Mouse (Mus musculus) frontal cortex, postnatal 25 days (tissue): ENCODE measurements at regions not wholly inside any gene's neighbourhood (a gene's known extent, or its start where the extent isn't known, plus 50 kb on each side); places are given as distances from the start of the nearest gene placed in this dataset.

ENCODE experiments used
- DNase-seq, 2 experiments: peaks; one replicate each; pipeline ENCODE4 v3.0.0; 2022; ENCODE audit warnings: low spot score in 2 of 2

- DNase-seq, result no peak
Measured at GRCm38 (mm10) chr1:89288921-89289320, 165.7 kb upstream of the Agap1 start.

DNA sequence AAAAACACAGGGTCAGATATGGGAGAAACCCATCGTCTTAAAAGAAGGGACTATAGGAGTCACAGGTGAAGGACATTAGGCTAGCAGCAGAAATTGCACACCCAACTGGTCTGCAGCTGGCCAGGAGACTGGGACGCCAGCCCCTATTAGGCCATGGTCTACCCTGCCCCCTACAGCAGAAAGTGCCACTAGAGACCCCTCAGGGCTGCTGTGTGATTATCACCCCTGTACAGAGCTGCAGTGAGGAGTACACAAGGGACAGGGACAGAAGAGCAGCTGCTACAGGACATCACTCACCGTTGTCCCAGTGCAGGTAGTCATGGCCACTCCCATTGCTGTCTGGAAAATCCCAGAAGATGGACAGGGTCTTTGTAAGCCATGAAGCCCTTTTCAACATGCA, 157.9 kb upstream of the Agap1 start:
- DNase-seq, result no peak

DNA sequence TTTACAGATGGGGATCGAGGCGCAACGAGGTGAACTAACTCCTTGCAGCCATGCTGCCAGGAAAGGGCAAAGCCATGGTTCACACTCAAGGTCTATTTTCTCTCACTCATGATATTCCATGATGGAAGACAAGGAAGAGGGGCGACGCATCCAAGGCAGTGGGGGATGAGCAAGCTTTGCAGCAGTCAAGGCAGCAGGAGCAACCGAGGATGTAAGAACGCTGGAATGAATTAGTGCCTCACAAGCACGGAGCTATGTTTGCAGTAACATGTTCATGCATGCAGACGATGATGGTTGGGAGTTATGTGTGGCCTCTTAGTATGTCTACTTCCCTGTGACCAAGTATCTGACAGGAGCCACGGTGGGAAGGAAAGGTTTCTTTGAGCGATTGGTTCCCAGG, 156.8 kb upstream of the Agap1 start:
- DNase-seq, result no peak

- DNase-seq, result no peak
Measured at GRCm38 (mm10) chr1:89301151-89301550, 153.5 kb upstream of the Agap1 start.

- peak; percentile 18 to 24 for DNase-seq
Measured at GRCm38 (mm10) chr1:89302368-89302951, 152.1 kb upstream of the Agap1 start.

GRCm38 (mm10) chr1:89305171-89305570, 149.4 kb upstream of the Agap1 start:
- DNase-seq, result no peak

DNA sequence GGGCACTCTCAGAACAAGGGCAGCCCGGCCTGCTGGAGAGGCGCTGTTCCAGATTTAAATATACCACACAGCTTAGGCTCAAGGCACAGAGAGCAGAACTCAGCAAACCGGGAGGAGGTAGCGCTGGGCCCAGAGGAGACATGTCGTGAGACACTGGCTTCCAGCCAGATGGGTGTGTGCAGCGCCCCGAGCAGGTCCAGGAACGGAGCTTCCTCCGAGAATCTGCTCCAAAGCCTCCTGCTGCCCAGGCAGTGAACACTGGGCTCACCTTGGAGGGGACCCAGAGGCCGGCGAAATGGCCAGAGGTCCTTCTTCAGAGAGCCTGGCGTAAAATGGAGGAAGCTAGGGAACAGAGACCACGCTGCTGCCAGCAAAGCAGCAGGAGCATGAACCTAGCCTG, 145.8 kb upstream of the Agap1 start:
- no peak for DNase-seq

GRCm38 (mm10) chr1:89313064-89313463, 141.5 kb upstream of the Agap1 start:
- DNase-seq, result no peak

- DNase-seq, result no peak
Measured at GRCm38 (mm10) chr1:89317897-89318296, 136.7 kb upstream of the Agap1 start.

DNA sequence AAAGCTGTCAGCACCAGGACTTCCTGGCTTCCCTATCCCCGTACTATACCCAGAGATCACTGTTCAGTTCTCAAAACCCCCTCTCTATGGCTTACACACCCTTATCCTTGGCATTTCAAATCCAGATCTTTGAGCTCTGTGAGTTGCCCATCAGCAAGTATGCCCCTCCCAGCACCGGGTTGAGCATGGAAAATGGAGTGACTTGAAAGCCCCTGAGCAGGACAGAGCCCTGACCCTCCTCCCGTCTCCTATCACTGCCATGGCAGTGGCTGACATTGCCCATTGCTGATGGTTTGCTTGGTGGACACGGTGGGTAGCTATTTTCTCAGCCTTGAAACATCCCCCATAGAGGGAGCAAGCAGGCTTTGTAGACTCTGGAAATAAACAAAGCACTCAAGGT, 135.9 kb upstream of the Agap1 start:
- DNase-seq, result no peak

- no peak for DNase-seq
Measured at GRCm38 (mm10) chr1:89322621-89323020, 132.0 kb upstream of the Agap1 start.

DNA sequence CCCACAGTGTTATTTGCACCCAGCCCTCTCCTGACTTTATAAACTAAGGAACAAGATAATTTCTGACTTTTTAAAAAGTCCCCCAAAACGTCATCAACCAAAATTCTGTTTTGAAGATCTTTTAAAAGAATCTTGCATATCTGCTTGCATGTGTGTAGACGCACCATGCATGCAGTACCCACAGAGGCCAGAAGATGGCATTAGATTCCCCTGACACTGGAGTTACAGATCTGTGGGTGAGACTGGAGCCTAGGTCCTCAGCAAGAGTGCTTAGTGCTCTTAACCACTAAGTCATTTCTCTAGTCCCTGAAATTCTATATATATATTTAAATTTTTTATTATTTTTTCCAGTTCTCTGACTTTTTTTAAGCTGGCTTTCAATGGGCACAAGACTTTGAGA, 131.5 kb upstream of the Agap1 start:
- no peak for DNase-seq

- DNase-seq, result no peak
Measured at GRCm38 (mm10) chr1:89331352-89331751, 123.3 kb upstream of the Agap1 start.

DNA sequence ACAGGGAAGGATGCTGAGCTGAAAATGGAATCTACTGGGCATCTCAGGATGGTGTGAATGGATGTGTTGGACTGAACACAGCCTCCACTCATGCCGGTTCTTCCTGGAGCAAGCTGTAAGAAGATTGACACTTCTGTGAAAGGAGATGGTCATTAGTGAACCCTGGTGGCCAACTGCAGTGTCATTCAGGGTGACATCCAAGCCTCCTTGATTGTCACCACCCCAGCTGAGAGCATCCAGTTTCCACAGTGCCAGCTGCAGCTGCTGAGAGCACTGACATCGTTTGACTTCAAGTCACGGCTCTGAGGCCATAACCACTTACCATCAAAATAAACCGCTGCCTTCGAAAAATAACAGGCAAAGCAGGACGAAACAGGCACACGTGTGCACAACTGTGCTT, 121.9 kb upstream of the Agap1 start:
- no peak for DNase-seq

GRCm38 (mm10) chr1:89337861-89338260, 116.7 kb upstream of the Agap1 start:
- DNase-seq, result no peak

- DNase-seq, result no peak
Measured at GRCm38 (mm10) chr1:89342794-89343193, 111.8 kb upstream of the Agap1 start.

DNA sequence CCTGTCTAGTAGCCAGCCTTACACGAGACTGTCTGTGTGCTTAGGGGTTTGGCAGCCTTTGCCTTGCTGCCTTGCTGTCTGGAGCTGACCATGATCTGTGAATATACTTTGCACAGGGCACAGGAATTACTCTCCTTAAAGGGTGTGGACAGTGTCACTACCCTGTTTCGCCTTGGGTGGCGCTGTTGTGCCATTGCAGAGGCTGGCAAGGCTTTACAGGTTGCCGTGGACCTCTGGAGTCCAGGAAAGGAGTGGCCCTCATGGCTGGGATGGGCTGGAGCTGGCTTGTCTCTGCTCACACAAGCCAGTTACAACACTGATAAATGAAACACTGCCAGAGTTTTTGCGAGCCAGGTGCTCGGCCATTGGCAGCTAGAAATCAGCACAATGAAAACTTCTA, 110.1 kb upstream of the Agap1 start:
- no peak for DNase-seq

DNA sequence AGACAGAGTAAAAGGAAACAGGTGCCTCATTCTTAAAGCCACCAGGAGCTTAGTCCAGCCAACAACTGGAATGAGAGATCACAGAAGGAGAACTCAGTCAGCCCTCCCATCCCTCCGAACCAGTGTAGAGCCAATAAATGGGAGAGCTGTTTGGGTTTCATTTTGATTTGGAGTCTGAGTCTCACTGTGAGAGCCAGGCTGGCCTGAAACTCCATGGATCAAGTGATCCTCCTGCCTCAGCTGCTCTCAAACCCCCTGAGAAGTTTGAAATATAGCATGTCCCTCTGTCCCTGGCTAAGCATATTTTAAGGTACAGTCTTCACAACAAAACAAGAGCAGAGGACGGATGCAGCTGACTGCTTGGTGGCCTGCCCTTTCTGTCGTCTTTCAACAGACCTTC, 107.3 kb upstream of the Agap1 start:
- DNase-seq, result no peak

DNA sequence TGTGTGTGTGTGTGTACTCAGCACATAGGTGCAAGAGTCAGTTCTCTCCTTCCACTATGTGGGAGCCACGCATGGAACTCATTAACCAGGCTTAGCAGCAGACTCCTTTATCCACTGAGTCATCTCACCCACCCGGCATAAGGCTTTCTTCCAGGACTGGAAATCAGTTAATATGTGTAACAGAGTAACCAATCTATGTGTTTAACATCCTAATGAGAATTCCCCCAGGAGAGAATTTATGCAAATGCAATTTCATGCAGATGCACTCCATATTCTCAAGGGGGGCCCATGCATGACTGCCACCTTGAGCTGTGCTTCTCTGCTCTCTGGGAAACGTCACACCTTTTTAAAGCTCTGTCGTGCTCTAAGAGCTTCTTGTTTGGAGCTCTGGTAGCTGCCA, 101.7 kb upstream of the Agap1 start:
- DNase-seq, result no peak

GRCm38 (mm10) chr1:89359257-89359656, 95.3 kb upstream of the Agap1 start:
- no peak for DNase-seq

DNA sequence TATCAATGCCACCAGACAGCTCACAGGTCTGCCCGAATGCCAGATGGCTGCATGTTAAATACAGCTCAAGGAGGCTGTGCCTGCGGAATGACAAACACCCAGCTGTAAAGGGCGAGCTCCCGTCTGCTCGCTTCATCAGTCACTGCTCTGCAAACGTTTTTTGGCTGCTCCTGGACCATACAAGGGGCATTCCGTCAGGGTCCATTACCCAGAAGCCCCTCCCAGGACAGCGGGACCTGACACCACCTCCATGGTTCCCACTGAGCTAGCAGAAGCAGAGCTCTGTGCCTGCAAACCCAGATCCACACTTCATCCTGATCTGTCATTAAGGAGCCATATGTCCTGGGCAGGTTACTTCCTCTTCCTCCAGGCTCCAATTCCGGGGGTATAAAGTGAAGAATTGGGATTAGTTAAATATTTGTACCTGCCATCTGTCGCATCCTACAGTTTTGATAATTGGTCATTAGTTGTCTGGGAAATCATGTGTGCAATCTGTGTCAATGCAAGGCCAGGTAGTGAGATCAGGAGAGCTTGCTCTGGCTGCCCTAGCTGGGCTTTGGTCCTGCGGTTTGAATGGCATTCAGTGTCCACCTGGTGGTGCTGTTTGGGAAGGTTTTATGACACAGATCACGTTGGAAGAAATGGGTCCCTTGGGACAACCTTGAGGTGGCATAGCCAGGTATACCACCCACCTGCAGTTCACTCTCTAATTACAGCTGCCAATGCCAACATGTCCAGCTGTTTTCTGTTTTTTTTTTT, 89.9 kb upstream of the Agap1 start:
- no peak for DNase-seq

- DNase-seq, result no peak
Measured at GRCm38 (mm10) chr1:89366891-89367290, 87.7 kb upstream of the Agap1 start.

DNA sequence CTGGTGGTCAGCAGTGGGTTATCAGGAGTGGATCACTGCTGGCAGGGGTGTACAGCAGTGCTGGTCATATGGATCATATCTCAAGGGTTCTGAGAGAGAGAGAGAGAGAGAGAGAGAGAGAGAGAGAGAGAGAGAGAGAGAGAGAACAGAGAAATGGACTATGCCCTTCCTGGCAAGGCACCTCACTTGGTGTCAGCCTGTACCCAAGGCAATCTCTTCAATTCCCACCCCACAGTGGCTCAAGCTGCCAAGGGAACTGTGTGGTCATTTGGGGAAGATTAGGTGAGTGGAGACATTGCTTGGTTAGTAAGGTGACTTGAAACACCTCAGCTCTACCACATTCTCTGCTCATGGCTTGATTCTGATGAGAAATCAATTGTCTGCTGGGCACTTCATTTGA, 80.8 kb upstream of the Agap1 start:
- no peak for DNase-seq

GRCm38 (mm10) chr1:89374271-89374670, 80.3 kb upstream of the Agap1 start:
- no peak for DNase-seq
